Mouse (Mus musculus) neural tube, embryonic 13.5 days (tissue): ENCODE data around the gene Adgrl2. TPM values are rescaled to one million over a fixed set of nuclear protein-coding genes. Genes with fewer than 3 reads are reported as not detected.

Experiments
- ATAC-seq: fragments of 200-750 bp; cut with Nextera tagmentation; 2 replicates; pipeline ENCODE4 v1.8.0; 2017; ENCODE audit warnings: low read depth, mild to moderate bottlenecking, moderate TSS enrichment, moderate library complexity
- H3K27ac ChIP-seq: fragments of 300-500 bp; sonication (generic); replicated peaks from 2 replicates; pipeline ENCODE4 v1.5.1; 2015; ENCODE audit warnings: moderate library complexity, mild to moderate bottlenecking, inconsistent platforms
- H3K27me3 ChIP-seq: fragments of 300-500 bp; sonication (generic); 2 replicates; pipeline ENCODE4 v1.6.1; 2015; ENCODE audit warnings: mild to moderate bottlenecking, inconsistent platforms
- H3K36me3 ChIP-seq: fragments of 300-500 bp; sonication (generic); 2 replicates; pipeline ENCODE4 v1.6.1; 2015; ENCODE audit warnings: mild to moderate bottlenecking, inconsistent platforms
- H3K4me1 ChIP-seq: fragments of 300-500 bp; sonication (generic); replicated peaks from 2 replicates; pipeline ENCODE4 v1.6.1; 2015; ENCODE audit warnings: inconsistent platforms
- H3K4me2 ChIP-seq: fragments of 300-500 bp; sonication (generic); 2 replicates; pipeline ENCODE4 v1.6.1; 2015; ENCODE audit warnings: inconsistent platforms, mild to moderate bottlenecking, moderate library complexity
- H3K4me3 ChIP-seq: fragments of 300-500 bp; sonication (generic); 2 replicates; pipeline ENCODE4 v1.5.1; 2015; ENCODE audit warnings: mild to moderate bottlenecking, inconsistent platforms
- H3K9ac ChIP-seq: fragments of 300-500 bp; sonication (generic); 2 replicates; pipeline ENCODE4 v1.6.1; 2015; ENCODE audit warnings: moderate library complexity, mild to moderate bottlenecking, inconsistent platforms
- H3K9me3 ChIP-seq: fragments of 300-500 bp; sonication (generic); 2 replicates; pipeline ENCODE4 v1.6.1; 2016; ENCODE audit warnings: inconsistent platforms
- WGBS: fragments of 180-500 bp; shearing (Covaris S2); methylation state at CpG from one replicate; pipeline ENCODE4 v1.1.7; 2015; 5-methylcytosine and 5-hydroxymethylcytosine counted together
- polyA plus RNA-seq: library from polyadenylated mRNA; unstranded; fragments of >200 nt; fragmentation: Nextera tagmentation; extraction: Ambion mirVana; gene quantifications from 2 replicates; pipeline ENCODE4 v1.2.1, GENCODE M21; 2015

The Adgrl2 gene
- polyA plus RNA-seq, 1 experiment from 2014 or later, result 132 TPM

GRCm38 (mm10) chr3:148895396-148896109 lies 94.8 kb downstream of the Adgrl2 start:
- 0 out of 2 replicates have a peak, but pooled peaks have one; percentile 9 for ATAC-seq
- H3K27ac ChIP-seq, result peak overlapping the region; percentile 20; the same call in 1 of the 2 replicates

GRCm38 (mm10) chr3:148894867-148895266 lies 95.5 kb downstream of the Adgrl2 start:
- Histone ChIP-seq H3K4me3 (no peak overlapping the region), H3K9me3 (no peaks in the 10 kb centered on the region), H3K9ac (no peak overlapping the region), H3K4me1 (peaks cover 47% of the 10 kb centered on the region), H3K4me2 (no peak overlapping the region), H3K27ac (no peak overlapping the region; the same call in 1 of the 2 replicates), H3K27me3 (no peaks in the 10 kb centered on the region), H3K36me3 (peaks cover 4% of the 10 kb centered on the region; the same call in 1 of the 2 replicates)
- WGBS, result 80% methylated on average over 8 of the region's 8 CpGs
- no peak for ATAC-seq

More at GRCm38 (mm10) chr3:148895396-148896109, 94.8 kb downstream of the Adgrl2 start:
- Histone ChIP-seq H3K9ac (0 out of 2 replicates have a peak overlapping the region, but pooled peaks have one; percentile 3), H3K4me3 (no peak overlapping the region), H3K27me3 (no peaks in the 10 kb centered on the region), H3K4me1 (peaks cover 54% of the 10 kb centered on the region), H3K36me3 (no peaks in the 10 kb centered on the region), H3K4me2 (peak overlapping the region; percentile 43; the same call in 1 of the 2 replicates), H3K9me3 (no peaks in the 10 kb centered on the region)
- WGBS, result 63% methylated on average over 13 of the region's 13 CpGs

GRCm38 (mm10) chr3:148887902-148888301 lies 102.5 kb downstream of the Adgrl2 start:
- no peak overlapping the region for H3K9ac ChIP-seq
- H3K27ac ChIP-seq, result no peak overlapping the region
- WGBS, result 87% methylated on average over 5 of the region's 5 CpGs
- no peak overlapping the region for H3K4me2 ChIP-seq
- H3K4me1 ChIP-seq, result peaks cover 5% of the 10 kb centered on the region
- H3K4me3 ChIP-seq, result no peak overlapping the region
- no peak for ATAC-seq
- peaks cover 16% of the 10 kb centered on the region; the same call in 1 of the 2 replicates for H3K36me3 ChIP-seq
- H3K9me3 ChIP-seq, result no peaks in the 10 kb centered on the region
- no peaks in the 10 kb centered on the region for H3K27me3 ChIP-seq

- Histone ChIP-seq H3K9ac (no peak overlapping the region), H3K27ac (no peak overlapping the region), H3K4me2 (no peak overlapping the region), H3K36me3 (peaks cover 16% of the 10 kb centered on the region; the same call in 1 of the 2 replicates), H3K4me3 (no peak overlapping the region), H3K27me3 (no peaks in the 10 kb centered on the region), H3K9me3 (no peaks in the 10 kb centered on the region), H3K4me1 (peaks cover 5% of the 10 kb centered on the region)
- WGBS, result 84% methylated on average over 4 of the region's 4 CpGs
- ATAC-seq, result no peak
Observed at GRCm38 (mm10) chr3:148886956-148887355, 103.4 kb downstream of the Adgrl2 start.

- Histone ChIP-seq H3K27me3 (no peaks in the 10 kb centered on the region), H3K9ac (no peak overlapping the region), H3K4me2 (no peak overlapping the region), H3K36me3 (peaks cover 16% of the 10 kb centered on the region; the same call in 1 of the 2 replicates), H3K27ac (no peak overlapping the region), H3K9me3 (no peaks in the 10 kb centered on the region), H3K4me1 (peaks cover 5% of the 10 kb centered on the region), H3K4me3 (no peak overlapping the region)
- no peak for ATAC-seq
- WGBS, result 90% methylated on average over 8 of the region's 8 CpGs
Observed at GRCm38 (mm10) chr3:148885980-148886668, 104.2 kb downstream of the Adgrl2 start.

- WGBS, result 79% methylated on average over 4 of the region's 4 CpGs
- Histone ChIP-seq H3K27me3 (no peaks in the 10 kb centered on the region), H3K4me3 (no peak overlapping the region), H3K27ac (no peak overlapping the region), H3K9me3 (no peaks in the 10 kb centered on the region), H3K4me2 (no peak overlapping the region), H3K4me1 (peaks cover 5% of the 10 kb centered on the region), H3K9ac (no peak overlapping the region), H3K36me3 (peaks cover 14% of the 10 kb centered on the region; the same call in 1 of the 2 replicates)
- no peak for ATAC-seq
Observed at GRCm38 (mm10) chr3:148885184-148885583, 105.2 kb downstream of the Adgrl2 start.

GRCm38 (mm10) chr3:148881431-148881830 lies 108.9 kb downstream of the Adgrl2 start:
- 93% methylated on average over 5 of the region's 5 CpGs for WGBS
- H3K36me3 ChIP-seq, result no peaks in the 10 kb centered on the region
- H3K4me3 ChIP-seq, result no peak overlapping the region
- no peak overlapping the region for H3K4me2 ChIP-seq
- no peaks in the 10 kb centered on the region for H3K27me3 ChIP-seq
- no peak overlapping the region for H3K27ac ChIP-seq
- no peak for ATAC-seq
- no peaks in the 10 kb centered on the region for H3K9me3 ChIP-seq
- H3K9ac ChIP-seq, result no peak overlapping the region
- H3K4me1 ChIP-seq, result peaks cover 23% of the 10 kb centered on the region

- 74% methylated on average over 5 of the region's 5 CpGs for WGBS
- no peak for ATAC-seq
- Histone ChIP-seq H3K4me1 (peaks cover 42% of the 10 kb centered on the region), H3K27ac (no peak overlapping the region), H3K9ac (no peak overlapping the region), H3K36me3 (no peaks in the 10 kb centered on the region), H3K4me2 (no peak overlapping the region), H3K4me3 (no peak overlapping the region), H3K27me3 (no peaks in the 10 kb centered on the region), H3K9me3 (no peaks in the 10 kb centered on the region)
Observed at GRCm38 (mm10) chr3:148872563-148872962, 117.8 kb downstream of the Adgrl2 start.

- peaks cover 43% of the 10 kb centered on the region for H3K4me1 ChIP-seq
- no peaks in the 10 kb centered on the region for H3K27me3 ChIP-seq
- no peak overlapping the region for H3K9ac ChIP-seq
- H3K4me3 ChIP-seq, result no peak overlapping the region
- H3K4me2 ChIP-seq, result no peak overlapping the region
- ATAC-seq, result no peak
- H3K36me3 ChIP-seq, result no peaks in the 10 kb centered on the region
- no peaks in the 10 kb centered on the region for H3K9me3 ChIP-seq
- 69% methylated on average over 5 of the region's 5 CpGs for WGBS
- H3K27ac ChIP-seq, result no peak overlapping the region; the same call in 1 of the 2 replicates
Observed at GRCm38 (mm10) chr3:148871792-148872464, 118.4 kb downstream of the Adgrl2 start.

GRCm38 (mm10) chr3:148867618-148868017 lies 122.7 kb downstream of the Adgrl2 start:
- no peaks in the 10 kb centered on the region for H3K27me3 ChIP-seq
- H3K4me2 ChIP-seq, result no peak overlapping the region
- ATAC-seq, result no peak
- H3K4me1 ChIP-seq, result peaks cover 24% of the 10 kb centered on the region
- no peak overlapping the region for H3K27ac ChIP-seq
- 17% methylated on average over 8 of the region's 8 CpGs for whole genome bisulfite sequencing
- H3K36me3 ChIP-seq, result no peaks in the 10 kb centered on the region
- no peak overlapping the region for H3K4me3 ChIP-seq
- no peak overlapping the region for H3K9ac ChIP-seq
- no peaks in the 10 kb centered on the region for H3K9me3 ChIP-seq

- H3K9me3 ChIP-seq, result no peaks in the 10 kb centered on the region
- peaks cover 21% of the 10 kb centered on the region for H3K4me1 ChIP-seq
- H3K9ac ChIP-seq, result no peak overlapping the region
- no peak overlapping the region for H3K27ac ChIP-seq
- no peak for ATAC-seq
- H3K36me3 ChIP-seq, result no peaks in the 10 kb centered on the region
- no peak overlapping the region for H3K4me3 ChIP-seq
- no peak overlapping the region for H3K4me2 ChIP-seq
- no peaks in the 10 kb centered on the region for H3K27me3 ChIP-seq
- 85% methylated on average over 5 of the region's 5 CpGs for WGBS
Observed at GRCm38 (mm10) chr3:148866633-148867032, 123.7 kb downstream of the Adgrl2 start.

GRCm38 (mm10) chr3:148866053-148866452 lies 124.3 kb downstream of the Adgrl2 start:
- Histone ChIP-seq H3K4me3 (no peak overlapping the region), H3K9me3 (no peaks in the 10 kb centered on the region), H3K4me1 (peaks cover 23% of the 10 kb centered on the region), H3K27ac (no peak overlapping the region), H3K4me2 (no peak overlapping the region), H3K27me3 (no peaks in the 10 kb centered on the region), H3K9ac (no peak overlapping the region), H3K36me3 (no peaks in the 10 kb centered on the region)
- ATAC-seq, result no peak
- 90% methylated on average over 7 of the region's 7 CpGs for WGBS
